Mouse (Mus musculus): ENCODE data around the gene Mmp15.
A peak's percentile ranks its signal among the peaks of the same experiment; 100 is the strongest.

Mmp15 gene

GRCm38 (mm10) chr8:95341721-95342120, 10.3 kb upstream of the Mmp15 start:
- DNase-seq (ENCODE audit: low read depth, low spot score) = no peak

DNA sequence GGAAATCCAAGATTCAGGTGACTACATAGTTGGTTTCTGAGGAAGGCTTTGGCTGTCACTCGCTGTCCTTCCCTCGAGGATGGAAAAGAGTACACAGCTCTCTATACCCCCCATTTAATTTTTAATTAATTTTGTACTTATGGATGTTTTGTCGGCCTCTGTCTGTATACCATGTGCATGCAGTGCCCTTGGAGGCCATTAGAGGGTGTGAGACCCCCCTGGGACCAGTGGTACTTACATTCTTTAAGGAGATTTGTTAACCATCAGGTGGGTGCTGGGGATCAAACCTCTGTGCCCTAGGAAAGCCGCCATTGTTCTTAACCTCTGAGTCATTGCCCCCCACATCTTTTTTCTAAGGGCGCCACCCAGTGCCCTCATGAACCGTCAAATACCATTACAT, 7.4 kb upstream of the Mmp15 start:
- no peak for DNase-seq (ENCODE audit: low read depth, low spot score)

- peak; percentile 34 for DNase-seq (ENCODE audit: low read depth, low spot score)
Observed at GRCm38 (mm10) chr8:95346643-95347545, 5.2 kb upstream of the Mmp15 start.

- no peak for DNase-seq (ENCODE audit: low read depth, low spot score)
Observed at GRCm38 (mm10) chr8:95348356-95348755, 3.7 kb upstream of the Mmp15 start.

- peak; percentile 67 for DNase-seq (ENCODE audit: low read depth, low spot score)
Observed at GRCm38 (mm10) chr8:95348811-95349630, 3.0 kb upstream of the Mmp15 start.

DNA sequence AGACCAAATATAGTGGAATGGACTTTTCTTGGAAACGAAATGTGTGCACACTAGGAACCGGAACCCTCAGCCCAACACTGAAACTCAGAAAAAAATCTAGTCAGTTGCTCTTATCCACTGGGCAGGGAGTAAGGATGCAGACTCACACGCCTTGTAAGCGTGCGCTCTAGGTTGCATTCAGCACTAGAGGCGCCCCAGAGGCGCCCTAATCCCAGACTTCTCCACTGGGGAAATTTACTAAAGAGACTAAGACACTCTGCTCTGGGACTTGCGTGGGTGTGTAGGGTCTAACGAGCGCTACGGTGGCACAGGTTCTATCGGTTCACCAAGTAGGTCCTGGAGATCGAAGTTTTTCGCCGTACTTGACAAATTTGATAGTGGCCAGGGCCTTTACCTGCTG, 607 bp upstream of the Mmp15 start:
- DNase-seq (ENCODE audit: low read depth, low spot score) = peak; percentile 33

GRCm38 (mm10) chr8:95352871-95353866, 1.1 kb downstream of the Mmp15 start:
- DNase-seq (ENCODE audit: low read depth, low spot score) = no peak

DNA sequence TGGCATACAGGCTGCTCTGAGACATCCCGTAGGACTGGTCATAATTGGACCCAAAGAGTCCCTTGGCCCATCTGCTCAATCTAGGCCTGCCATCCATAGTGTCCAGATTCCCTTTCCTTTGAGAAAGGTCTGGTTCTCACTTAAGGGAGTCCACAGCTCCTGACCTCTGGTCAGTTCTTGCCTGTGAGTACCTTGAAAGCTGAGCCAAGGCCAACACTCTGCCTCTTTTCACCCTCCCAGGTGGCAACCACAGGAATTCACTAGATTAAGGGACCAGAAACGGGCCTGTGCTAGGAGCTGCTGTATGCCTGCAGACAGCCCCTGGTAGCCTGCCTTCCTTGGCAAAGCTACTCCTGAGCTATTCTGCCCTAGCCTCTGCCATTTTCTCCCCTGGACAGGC, 2.5 kb downstream of the Mmp15 start:
- no peak for DNase-seq (ENCODE audit: low read depth, low spot score)

DNA sequence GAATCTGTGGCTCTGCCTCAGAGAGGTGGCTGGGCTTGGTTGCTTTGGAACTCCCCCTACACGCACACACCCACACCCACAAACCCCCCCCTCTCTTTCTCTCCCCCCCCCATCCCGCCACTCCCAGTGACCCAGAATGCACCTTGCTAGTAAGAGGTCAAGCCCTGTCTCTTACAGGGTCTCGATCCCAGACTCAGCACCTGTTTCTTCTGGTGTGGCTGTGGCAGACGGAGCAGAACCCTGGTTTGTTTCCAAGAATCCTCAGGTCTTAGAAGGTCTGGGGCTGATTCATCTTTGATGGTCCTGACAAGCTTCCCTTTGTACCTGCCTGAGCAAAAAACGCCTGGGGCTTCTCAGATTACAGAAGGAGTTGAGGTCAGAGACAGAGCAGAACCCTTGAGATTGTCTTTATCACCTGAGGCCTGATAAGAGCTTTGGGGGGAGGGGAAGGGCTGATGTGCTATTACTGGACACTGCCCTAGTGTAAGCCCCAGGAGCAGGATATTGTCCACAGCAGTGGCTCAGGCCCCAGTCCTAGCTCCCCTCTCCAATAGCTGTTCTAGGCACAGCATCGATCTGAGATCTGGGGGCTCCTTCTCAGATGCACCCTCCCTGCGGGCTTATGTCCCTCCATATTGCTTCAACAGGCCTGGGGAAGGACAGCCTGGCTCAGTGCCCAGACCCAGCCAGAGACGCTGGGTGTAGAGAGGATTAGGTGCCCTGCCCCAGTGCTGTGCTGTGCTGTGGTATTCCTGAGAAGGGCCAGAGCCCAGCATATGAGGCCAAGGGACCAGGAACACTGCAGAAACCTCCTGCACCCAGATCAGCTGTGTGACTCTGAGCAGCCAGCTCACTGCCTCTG, 6.7 kb downstream of the Mmp15 start:
- peak; percentile 33 for DNase-seq (ENCODE audit: low read depth, low spot score)

GRCm38 (mm10) chr8:95360181-95361015, 8.3 kb downstream of the Mmp15 start:
- DNase-seq (ENCODE audit: low read depth, low spot score) = peak; percentile 36

DNA sequence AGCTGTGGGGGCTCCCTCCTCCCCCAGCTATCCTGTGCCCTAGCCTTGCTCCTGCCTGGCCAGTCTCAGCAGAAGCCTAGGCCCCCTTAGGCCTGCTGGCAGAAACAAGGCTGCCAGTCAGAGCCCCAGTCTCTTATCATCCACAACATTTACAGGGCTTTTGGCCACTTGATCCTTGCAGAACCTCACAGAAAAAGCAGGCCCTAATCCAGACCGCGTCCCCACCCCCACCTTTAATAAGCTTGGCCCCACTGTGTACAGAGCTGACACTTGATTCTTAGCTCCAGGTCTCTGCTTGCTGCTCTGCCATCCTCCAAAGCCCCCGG, 8.9 kb downstream of the Mmp15 start:
- DNase-seq (ENCODE audit: low read depth, low spot score) = no peak

GRCm38 (mm10) chr8:95362272-95362671, 10.2 kb downstream of the Mmp15 start:
- no peak for DNase-seq (ENCODE audit: low read depth, low spot score)

- no peak for DNase-seq (ENCODE audit: low read depth, low spot score)
Observed at GRCm38 (mm10) chr8:95363849-95364248, 11.8 kb downstream of the Mmp15 start.

DNA sequence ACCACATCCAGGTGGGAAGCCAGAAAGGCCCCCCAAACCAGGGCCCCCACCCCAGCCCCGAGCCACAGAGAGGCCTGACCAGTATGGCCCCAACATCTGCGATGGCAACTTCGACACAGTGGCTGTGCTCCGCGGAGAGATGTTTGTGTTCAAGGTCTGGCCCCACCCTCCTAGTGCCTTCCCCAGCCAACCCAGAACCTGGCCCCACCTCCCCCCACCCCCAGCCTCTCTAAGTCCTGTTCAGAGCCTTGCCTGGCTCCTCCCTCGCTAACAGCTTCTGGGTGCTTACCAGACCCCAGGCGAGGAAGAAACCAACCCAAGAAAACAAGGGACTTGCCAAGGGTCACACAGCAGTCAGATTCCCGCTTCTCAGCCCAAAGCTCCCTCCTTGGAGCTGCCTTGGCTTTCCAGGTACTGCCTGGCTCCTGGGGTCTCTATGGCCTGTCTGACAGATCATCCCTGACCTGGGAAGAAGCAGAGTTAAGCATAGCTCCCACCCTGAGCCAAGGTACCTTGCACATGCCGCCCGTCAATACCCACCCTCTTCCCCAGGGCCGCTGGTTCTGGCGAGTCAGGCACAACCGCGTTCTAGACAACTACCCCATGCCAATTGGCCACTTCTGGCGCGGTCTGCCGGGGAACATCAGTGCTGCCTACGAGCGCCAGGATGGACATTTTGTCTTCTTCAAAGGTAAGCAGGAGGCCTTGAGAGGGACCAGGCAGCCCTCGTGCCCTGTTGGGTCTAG, 17.7 kb downstream of the Mmp15 start:
- DNase-seq (ENCODE audit: low read depth, low spot score) = no peak

- DNase-seq (ENCODE audit: low read depth, low spot score) = no peak
Observed at GRCm38 (mm10) chr8:95373389-95374002, 21.4 kb downstream of the Mmp15 start.

- DNase-seq (ENCODE audit: low read depth, low spot score) = no peak
Observed at GRCm38 (mm10) chr8:95374429-95374828, 22.4 kb downstream of the Mmp15 start.

DNA sequence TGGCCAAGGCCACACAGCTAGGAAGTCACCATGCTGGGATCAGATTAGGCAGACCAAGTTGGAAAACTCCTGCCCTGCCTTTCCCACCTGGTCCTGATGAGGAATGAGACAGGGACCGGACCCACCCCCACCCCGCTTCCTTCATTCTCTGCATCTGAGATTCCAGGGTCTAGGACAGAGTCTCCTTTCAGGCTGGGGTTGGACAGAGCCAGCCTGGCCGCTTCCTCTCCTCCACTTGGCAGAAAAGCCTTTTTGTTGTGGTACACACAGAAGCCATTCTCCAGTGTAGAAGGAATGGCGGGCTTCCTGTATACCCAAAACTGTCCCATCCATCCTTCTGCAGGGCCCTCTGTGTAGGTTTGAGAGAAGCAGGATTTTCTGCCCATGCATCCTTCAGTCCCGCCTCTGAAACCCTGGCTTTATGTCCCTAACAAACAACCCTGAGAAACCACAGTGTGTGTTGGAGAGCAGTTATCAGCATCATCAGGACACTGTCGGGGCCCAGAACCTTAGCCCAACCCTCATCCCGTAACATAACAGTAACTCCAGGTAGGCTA, 23.4 kb downstream of the Mmp15 start:
- DNase-seq (ENCODE audit: low read depth, low spot score) = no peak

DNA sequence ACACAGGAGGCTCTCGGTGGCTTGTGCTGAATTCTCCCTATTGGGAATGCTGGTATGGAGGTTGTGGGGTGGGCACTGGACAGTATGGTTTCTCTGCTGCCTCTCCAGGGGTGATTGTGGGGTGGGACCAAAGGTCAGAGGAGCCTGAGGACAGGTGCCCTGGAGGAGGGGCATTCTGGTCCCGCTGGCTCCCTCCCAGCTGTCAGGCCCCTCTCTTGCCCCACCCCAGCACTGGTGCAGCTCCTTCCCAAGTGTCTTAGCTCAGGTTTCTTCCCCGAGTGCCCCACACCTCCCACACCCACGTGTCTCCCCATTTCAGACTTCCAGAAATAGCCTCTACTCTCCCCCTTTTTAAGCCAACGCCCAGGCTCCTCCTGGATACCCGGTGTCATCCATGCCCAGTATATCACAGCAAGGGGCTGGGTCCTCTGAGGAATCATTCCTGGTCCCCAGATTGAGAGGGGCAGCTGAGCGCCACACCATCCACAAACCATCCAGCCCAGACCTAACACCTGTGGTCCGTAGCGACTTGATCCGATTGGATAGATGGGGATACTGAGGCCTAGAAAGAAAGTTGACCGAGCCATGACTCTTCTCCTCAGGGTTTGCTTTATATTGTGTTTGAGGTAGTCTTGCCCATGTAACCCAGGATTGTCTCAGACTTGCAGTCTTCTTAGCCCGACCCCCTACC, 24.4 kb downstream of the Mmp15 start:
- peak; percentile 48 for DNase-seq (ENCODE audit: low read depth, low spot score)
